Mouse (Mus musculus) stomach, embryonic 15.5 days (tissue): ENCODE results near the gene Itgb3bp. TPM values are rescaled to one million over a fixed set of nuclear protein-coding genes. Genes with fewer than 3 reads are reported as not detected.

Experiments
- polyA plus RNA-seq: library from polyadenylated mRNA; unstranded; fragments of >200 nt; fragmentation: Nextera tagmentation; extraction: Ambion mirVana; gene quantifications from 2 replicates; pipeline ENCODE4 v1.2.1, GENCODE M21; 2015

The Itgb3bp gene
- polyA plus RNA-seq, 1 experiment from 2014 or later = 37.3 TPM

Other genes with a start within 250 kb of the Itgb3bp start
- gene Alg6, start 214.1 kb downstream of the Itgb3bp start, polyA plus RNA-seq = 19.3 and 23.0 TPM in 2 replicates
- gene Efcab7, start 100.6 kb downstream of the Itgb3bp start, polyA plus RNA-seq = 15.8 and 18.6 TPM in 2 replicates
- 110 and 116 TPM in 2 replicates for gene Pgm1, start 399 bp downstream of the Itgb3bp start, polyA plus RNA-seq
- gene Ror1, start 166.0 kb upstream of the Itgb3bp start, polyA plus RNA-seq = 9.4 and 11.7 TPM in 2 replicates